Comparison of ENCODE assay signal across 16 mouse cellular contexts in genomic region chr1:36433616-36434015, GRCm38 (mm10).
"Had no signal": no experiment of that assay in that cellular context is flagged by ENCODE, and none has a peak within 500 bp of the region (broad histone marks: within the 10 kb centered on the region; RNA-seq: fewer than 3 reads in every experiment).

No protein-coding gene starts in this region.

- ATAC-seq: midbrain, embryonic 13.5 days; midbrain, embryonic 15.5 days had no signal

- H3K4me1 ChIP-seq: lung, embryonic 15.5 days; midbrain, embryonic 13.5 days; midbrain, embryonic 15.5 days; neural tube, embryonic 12.5 days had no signal

- DNase-seq: lung, postnatal 14 days; retina, postnatal 1 day; right cerebral cortex, adult 18-20 months; right cerebral cortex, postnatal 25 days; right cerebral cortex, postnatal 4 days; spleen, adult 18-20 months; thymus, adult 18-20 months; thymus, postnatal 14 days; thymus, postnatal 36 days had no signal

- H3K9me3 ChIP-seq: lung, embryonic 15.5 days; megakaryocyte, embryonic 14.5 days; midbrain, embryonic 13.5 days; midbrain, embryonic 15.5 days; neural tube, embryonic 12.5 days had no signal

- H3K4me2 ChIP-seq: lung, embryonic 15.5 days; midbrain, embryonic 11.5 days; midbrain, embryonic 13.5 days; midbrain, embryonic 15.5 days; neural tube, embryonic 12.5 days had no signal

- H3K27me3 ChIP-seq: lung, embryonic 15.5 days; megakaryocyte, embryonic 14.5 days; midbrain, embryonic 13.5 days; midbrain, embryonic 15.5 days; neural tube, embryonic 12.5 days had no signal

- H3K9ac ChIP-seq: lung, embryonic 15.5 days; midbrain, embryonic 13.5 days; midbrain, embryonic 15.5 days; neural tube, embryonic 12.5 days had no signal

- H3K27ac ChIP-seq: lung, embryonic 15.5 days; macrophage; midbrain, embryonic 13.5 days; midbrain, embryonic 15.5 days; neural tube, embryonic 12.5 days had no signal

- H3K4me3 ChIP-seq: lung, embryonic 15.5 days; megakaryocyte, embryonic 14.5 days; midbrain, embryonic 13.5 days; midbrain, embryonic 15.5 days; neural tube, embryonic 12.5 days had no signal
